Mouse (Mus musculus) forebrain, embryonic 16.5 days (tissue): Measurements from ENCODE around the gene Pgr. TPM values are rescaled to one million over a fixed set of nuclear protein-coding genes. Genes with fewer than 3 reads are reported as not detected.
A peak's percentile ranks its signal among the peaks of the same experiment; 100 is the strongest.

ENCODE experiments used
- ATAC-seq: fragments of 200-750 bp; cut with Nextera tagmentation; 2 replicates; pipeline ENCODE4 v1.8.0; 2017; ENCODE audit warnings: mild to moderate bottlenecking, moderate library complexity
- H3K27ac ChIP-seq: fragments of 300-500 bp; sonication (generic); 2 replicates; pipeline ENCODE4 v1.5.1; 2014; ENCODE audit warnings: low read length, control low read depth
- H3K27me3 ChIP-seq: fragments of 300-500 bp; sonication (generic); replicated peaks from 2 replicates; pipeline ENCODE4 v1.6.1; 2014; ENCODE audit warnings: low read length; ENCODE audit not compliant: control insufficient read depth, insufficient read depth
- H3K36me3 ChIP-seq: fragments of 300-500 bp; sonication (generic); 2 replicates; pipeline ENCODE4 v1.6.1; 2014; ENCODE audit not compliant: control insufficient read depth, insufficient read depth
- H3K4me1 ChIP-seq: fragments of 300-500 bp; sonication (generic); replicated peaks from 2 replicates; pipeline ENCODE4 v1.6.1; 2014; ENCODE audit warnings: low read length; ENCODE audit not compliant: control insufficient read depth, insufficient read depth
- H3K4me2 ChIP-seq: fragments of 300-500 bp; sonication (generic); 2 replicates; pipeline ENCODE4 v1.6.1; 2014; ENCODE audit warnings: mild to moderate bottlenecking, low read length, control low read depth
- H3K4me3 ChIP-seq: fragments of 300-500 bp; sonication (generic); replicated peaks from 2 replicates; pipeline ENCODE4 v1.5.1; 2014; ENCODE audit warnings: mild to moderate bottlenecking, low read length, control low read depth
- H3K9ac ChIP-seq: fragments of 300-500 bp; sonication (generic); replicated peaks from 2 replicates; pipeline ENCODE4 v1.6.1; 2014; ENCODE audit warnings: low read depth, low read length, control low read depth
- H3K9me3 ChIP-seq: fragments of 300-500 bp; sonication (generic); 2 replicates; pipeline ENCODE4 v1.6.1; 2016; ENCODE audit warnings: low read length; ENCODE audit not compliant: control insufficient read depth
- WGBS: fragments of 180-500 bp; shearing (Covaris S2); extraction: QIAGEN DNeasy Blood & Tissue Kit; methylation state at CpG from one replicate; pipeline ENCODE4 v1.1.7; 2014; 5-methylcytosine and 5-hydroxymethylcytosine counted together
- polyA plus RNA-seq: library from polyadenylated mRNA; unstranded; fragments of >200 nt; fragmentation: Nextera tagmentation; extraction: Ambion mirVana; gene quantifications from 2 replicates; pipeline ENCODE4 v1.2.1, GENCODE M21; 2015

Gene Pgr
- polyA plus RNA-seq, 1 experiment from 2014 or later = 2.3 TPM

GRCm38 (mm10) chr9:8937753-8938152, 38.1 kb downstream of the Pgr start:
- Histone ChIP-seq H3K27ac (no peak overlapping the region), H3K4me1 (no peaks in the 10 kb centered on the region), H3K36me3 (no peaks in the 10 kb centered on the region), H3K9me3 (no peaks in the 10 kb centered on the region), H3K9ac (no peak overlapping the region), H3K4me2 (no peak overlapping the region), H3K27me3 (no peaks in the 10 kb centered on the region), H3K4me3 (no peak overlapping the region)
- ATAC-seq = no peak
- 49% methylated on average over 1 of the region's 1 CpGs for WGBS

GRCm38 (mm10) chr9:8953306-8953705, 53.7 kb downstream of the Pgr start:
- H3K4me3 ChIP-seq = no peak overlapping the region
- no peak overlapping the region for H3K27ac ChIP-seq
- no peaks in the 10 kb centered on the region for H3K9me3 ChIP-seq
- no peak for ATAC-seq
- no peak overlapping the region for H3K4me2 ChIP-seq
- H3K9ac ChIP-seq = no peak overlapping the region
- H3K4me1 ChIP-seq = no peaks in the 10 kb centered on the region
- no peaks in the 10 kb centered on the region for H3K27me3 ChIP-seq
- H3K36me3 ChIP-seq = no peaks in the 10 kb centered on the region

- no peak overlapping the region for H3K4me3 ChIP-seq
- no peaks in the 10 kb centered on the region for H3K4me1 ChIP-seq
- no peaks in the 10 kb centered on the region for H3K27me3 ChIP-seq
- no peaks in the 10 kb centered on the region for H3K9me3 ChIP-seq
- no peak; the same call in 1 of the 2 replicates for ATAC-seq
- no peak overlapping the region for H3K4me2 ChIP-seq
- no peak overlapping the region for H3K9ac ChIP-seq
- 71% methylated on average over 8 of the region's 8 CpGs for WGBS
- no peaks in the 10 kb centered on the region for H3K36me3 ChIP-seq
- no peak overlapping the region for H3K27ac ChIP-seq
Measured at GRCm38 (mm10) chr9:8964512-8965133, 65.0 kb downstream of the Pgr start.

DNA sequence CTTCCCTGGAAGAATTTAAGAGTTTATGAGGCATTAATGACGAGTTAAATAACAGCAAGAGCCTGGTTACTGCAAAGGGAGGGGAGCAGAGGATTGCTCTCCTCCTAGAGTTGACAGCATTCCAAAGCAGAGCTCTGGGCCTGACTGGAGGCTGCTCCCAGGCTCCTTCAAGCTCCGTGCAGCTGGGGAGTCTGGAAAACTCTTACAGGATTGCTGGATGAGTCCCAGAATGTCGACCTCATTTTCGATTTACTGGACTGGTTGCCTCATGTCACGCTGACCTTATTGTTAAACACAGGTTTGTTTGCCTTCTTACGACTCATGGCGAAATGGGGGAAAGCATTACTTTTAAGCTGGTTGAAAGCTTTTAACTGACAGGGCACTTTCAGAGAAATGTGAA, 70.6 kb downstream of the Pgr start:
- Histone ChIP-seq H3K36me3 (no peaks in the 10 kb centered on the region), H3K4me1 (no peaks in the 10 kb centered on the region), H3K27me3 (no peaks in the 10 kb centered on the region), H3K9me3 (no peaks in the 10 kb centered on the region), H3K9ac (no peak overlapping the region), H3K4me2 (no peak overlapping the region), H3K27ac (no peak overlapping the region), H3K4me3 (no peak overlapping the region)
- ATAC-seq = 0 out of 2 replicates have a peak, but pooled peaks have one; percentile 33
- 48% methylated on average over 7 of the region's 7 CpGs for WGBS

DNA sequence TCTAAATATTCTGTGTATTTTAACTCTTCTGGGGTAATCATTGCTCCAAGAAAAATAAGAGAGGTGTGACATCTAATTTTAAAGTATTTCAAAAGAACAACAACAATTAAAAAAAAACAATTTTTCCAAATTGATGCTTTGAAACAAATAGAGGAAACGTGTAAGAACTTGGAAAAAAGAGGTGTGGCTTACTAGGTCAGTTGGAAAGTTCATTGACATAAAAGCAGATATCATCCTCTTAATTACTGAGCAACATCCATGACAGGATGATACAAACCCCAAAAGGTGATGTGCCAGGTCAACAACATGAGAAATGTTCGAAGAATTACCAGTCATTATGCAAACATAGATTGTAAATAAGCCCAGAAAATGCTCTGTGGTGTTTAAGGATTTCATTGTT, 71.9 kb downstream of the Pgr start, which contains the start of gene Gm16485:
Gm16485 (plus strand) TSS at position 301 of the 400 bp plus-strand sequence.
- no peak for ATAC-seq
- 70% methylated on average over 2 of the region's 2 CpGs for whole genome bisulfite sequencing
- H3K4me1 ChIP-seq = no peaks in the 10 kb centered on the region
- H3K9ac ChIP-seq = no peak within 1 kb of the TSS
- H3K36me3 ChIP-seq = no peaks in the 10 kb centered on the region
- no peaks in the 10 kb centered on the region for H3K27me3 ChIP-seq
- H3K4me3 ChIP-seq = no peak within 1 kb of the TSS
- H3K4me2 ChIP-seq = no peak within 1 kb of the TSS
- no peaks in the 10 kb centered on the region for H3K9me3 ChIP-seq
- no peak within 1 kb of the TSS for H3K27ac ChIP-seq

DNA sequence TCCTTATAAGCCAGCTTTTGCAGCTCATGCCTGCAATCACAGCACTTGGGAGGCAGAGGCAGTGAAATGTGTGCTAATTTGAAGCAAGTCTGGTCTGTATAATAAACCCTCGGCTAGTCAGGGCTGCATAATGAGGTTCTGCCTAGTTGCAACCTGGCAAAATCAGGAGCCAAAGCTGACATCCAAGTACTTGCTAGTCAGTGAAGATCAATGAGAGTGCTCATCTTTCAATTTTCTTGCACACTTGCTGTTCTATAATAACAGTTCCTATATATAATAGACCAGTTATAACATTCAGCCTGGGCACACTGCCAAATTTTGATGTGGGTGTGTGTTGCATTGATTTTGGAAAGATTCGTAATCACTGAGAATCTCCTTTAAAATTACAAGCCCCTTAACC, 78.1 kb downstream of the Pgr start:
- WGBS = 20% methylated on average over 2 of the region's 2 CpGs
- H3K27ac ChIP-seq = no peak overlapping the region
- H3K4me2 ChIP-seq = no peak overlapping the region
- H3K9me3 ChIP-seq = no peaks in the 10 kb centered on the region
- H3K36me3 ChIP-seq = no peaks in the 10 kb centered on the region
- no peak overlapping the region for H3K4me3 ChIP-seq
- H3K4me1 ChIP-seq = peaks cover 5% of the 10 kb centered on the region; the same call in 1 of the 2 replicates
- peak; percentile 92 for ATAC-seq
- H3K27me3 ChIP-seq = no peaks in the 10 kb centered on the region
- H3K9ac ChIP-seq = no peak overlapping the region

GRCm38 (mm10) chr9:8982315-8982714, 82.7 kb downstream of the Pgr start:
- H3K27ac ChIP-seq = no peak overlapping the region
- no peak overlapping the region for H3K4me2 ChIP-seq
- no peak overlapping the region for H3K9ac ChIP-seq
- no peaks in the 10 kb centered on the region for H3K36me3 ChIP-seq
- no peaks in the 10 kb centered on the region for H3K9me3 ChIP-seq
- WGBS = 78% methylated on average over 3 of the region's 3 CpGs
- H3K27me3 ChIP-seq = no peaks in the 10 kb centered on the region
- H3K4me1 ChIP-seq = peaks cover 5% of the 10 kb centered on the region; the same call in 1 of the 2 replicates
- ATAC-seq = no peak
- no peak overlapping the region for H3K4me3 ChIP-seq

- ATAC-seq = no peak
- H3K36me3 ChIP-seq = no peaks in the 10 kb centered on the region
- H3K27ac ChIP-seq = no peak overlapping the region
- no peaks in the 10 kb centered on the region for H3K4me1 ChIP-seq
- WGBS = 79% methylated on average over 2 of the region's 2 CpGs
- no peaks in the 10 kb centered on the region for H3K27me3 ChIP-seq
- H3K9me3 ChIP-seq = no peaks in the 10 kb centered on the region
- H3K4me2 ChIP-seq = no peak overlapping the region
- no peak overlapping the region for H3K4me3 ChIP-seq
- H3K9ac ChIP-seq = no peak overlapping the region
Measured at GRCm38 (mm10) chr9:8996494-8996893, 96.9 kb downstream of the Pgr start.

DNA sequence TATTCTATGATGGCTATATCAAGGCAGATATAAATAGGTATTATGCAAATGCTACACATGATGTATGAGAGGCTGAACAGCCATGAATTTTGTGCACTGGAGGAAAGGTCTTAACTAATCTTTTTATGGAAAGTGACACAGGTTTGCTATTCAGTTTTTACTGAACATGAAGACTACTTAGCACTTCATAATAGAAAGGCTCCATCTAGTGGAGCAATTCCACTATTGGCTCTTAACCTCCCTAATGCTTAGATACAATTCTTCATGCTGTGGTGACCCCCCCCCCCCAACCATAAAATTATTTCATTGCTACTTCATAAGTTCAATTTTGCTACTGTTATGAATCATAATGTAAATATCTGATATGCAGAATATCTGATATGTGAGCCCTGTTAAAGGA, 101.5 kb downstream of the Pgr start:
- no peaks in the 10 kb centered on the region for H3K9me3 ChIP-seq
- H3K4me1 ChIP-seq = no peaks in the 10 kb centered on the region
- no peak overlapping the region for H3K9ac ChIP-seq
- H3K27me3 ChIP-seq = no peaks in the 10 kb centered on the region
- ATAC-seq = no peak
- peaks cover 2% of the 10 kb centered on the region; the same call in 1 of the 2 replicates for H3K36me3 ChIP-seq
- H3K4me3 ChIP-seq = no peak overlapping the region
- H3K27ac ChIP-seq = no peak overlapping the region
- no peak overlapping the region for H3K4me2 ChIP-seq

DNA sequence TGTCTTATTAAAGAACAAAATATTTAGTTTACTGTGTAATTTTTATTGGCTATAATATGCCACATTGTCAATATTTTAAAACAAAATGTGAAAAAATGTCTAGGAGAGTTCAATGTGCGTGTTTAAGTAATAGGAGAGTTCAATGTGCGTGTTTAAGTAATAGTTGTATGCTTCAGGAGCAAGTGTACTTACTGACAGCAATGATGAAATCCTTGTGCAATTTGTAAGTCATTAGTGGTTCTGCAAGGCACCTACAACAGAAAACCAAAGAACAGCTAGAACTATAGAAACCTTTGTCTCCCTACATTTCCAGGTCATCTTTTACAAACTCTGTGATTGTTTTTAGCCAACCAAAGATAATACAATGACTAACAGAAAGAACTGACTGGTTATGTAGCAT, 115.5 kb downstream of the Pgr start:
- H3K36me3 ChIP-seq = no peaks in the 10 kb centered on the region
- no peak overlapping the region for H3K4me3 ChIP-seq
- no peaks in the 10 kb centered on the region for H3K4me1 ChIP-seq
- ATAC-seq = no peak
- H3K9me3 ChIP-seq = no peaks in the 10 kb centered on the region
- H3K4me2 ChIP-seq = no peak overlapping the region
- WGBS = 96% methylated on average over 2 of the region's 2 CpGs
- no peaks in the 10 kb centered on the region for H3K27me3 ChIP-seq
- H3K27ac ChIP-seq = no peak overlapping the region
- H3K9ac ChIP-seq = no peak overlapping the region
